Mouse (Mus musculus) heart, adult 2 months (tissue): ENCODE data around the gene Atg2a.
A peak's percentile ranks its signal among the peaks of the same experiment; 100 is the strongest.

Source experiments
- CTCF ChIP-seq: fragments of 200-600 bp; IDR thresholded peaks from 2 replicates; pipeline ENCODE4 v1.8.1; 2022; ENCODE audit warnings: antibody characterized with exemption, mild to moderate bottlenecking, moderate library complexity
- EP300 ChIP-seq: fragments of 200-500 bp; IDR thresholded peaks from 2 replicates; pipeline ENCODE4 v1.6.1; 2011; ENCODE audit warnings: low read depth, low read length, control low read depth; ENCODE audit not compliant: insufficient read depth
- POLR2A ChIP-seq: fragments of 200-500 bp; IDR thresholded peaks from 2 replicates; pipeline ENCODE4 v1.6.1; 2011; ENCODE audit warnings: mild to moderate bottlenecking, low read depth, low read length, control low read depth; ENCODE audit not compliant: insufficient read depth

DNA sequence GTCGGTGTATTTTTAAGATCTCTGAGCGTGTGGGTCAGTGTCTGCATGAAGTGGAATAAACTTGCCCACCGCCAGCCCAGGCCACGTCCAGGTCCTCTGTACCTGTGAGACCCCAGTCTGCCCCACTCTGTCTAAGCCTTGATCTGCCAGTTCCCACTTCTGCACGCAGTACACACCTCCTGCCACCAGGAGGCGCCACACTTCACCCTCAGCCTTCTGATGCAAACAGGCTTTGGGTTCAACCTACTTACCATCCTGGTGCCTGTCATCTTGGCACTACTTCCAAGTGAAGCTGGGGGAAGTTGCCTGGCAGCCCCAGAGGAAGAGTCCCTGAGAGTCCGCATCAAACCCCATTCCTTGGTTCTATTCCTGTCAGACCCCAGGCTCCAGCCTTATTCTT is 20.8 kb downstream of the Atg2a start:
- TF ChIP-seq POLR2A (no peak), CTCF (no peak; the same call in 1 of the 2 replicates), EP300 (peak; percentile 91)
